Comparison of ENCODE assay signal across 12 mouse cellular contexts in the genomic region with DNA sequence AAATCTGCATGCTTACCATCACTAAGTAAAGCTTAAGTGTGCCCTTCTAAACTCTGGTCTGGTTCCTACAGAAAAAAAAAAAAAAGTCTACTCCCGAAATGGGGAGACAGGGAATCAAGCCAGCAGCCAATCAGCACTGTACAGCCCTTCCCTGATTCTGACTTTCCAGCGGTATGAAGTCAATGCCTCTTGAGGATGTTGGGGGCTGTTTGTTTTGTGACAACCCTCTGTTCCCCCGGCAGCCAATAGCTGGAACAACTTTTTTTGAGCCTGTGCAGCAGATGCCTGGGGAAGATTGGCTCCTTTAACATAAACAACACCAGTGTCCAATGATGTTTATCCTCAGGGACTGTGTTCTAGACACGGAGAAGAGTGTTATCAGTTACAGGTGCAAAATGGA.
DNase-seq lines count a peak whose midpoint lies in the region; ATAC-seq and TF ChIP-seq lines count a peak whose summit lies in the region.
"Had no signal": no experiment of that assay in that cellular context is flagged by ENCODE, and none has a peak within 500 bp of the region (broad histone marks: within the 10 kb centered on the region; RNA-seq: fewer than 3 reads in every experiment).

No protein-coding gene starts in this region.

- no peaks in the 10 kb centered on the region for H3K9me3 ChIP-seq in hindbrain, postnatal 0 days (ENCODE audit: low read length)
- H3K9me3 ChIP-seq in hindbrain, embryonic 10.5 days: no peaks in the 10 kb centered on the region
- H3K9me3 ChIP-seq in embryonic facial prominence, embryonic 15.5 days (replicated peaks): no peaks in the 10 kb centered on the region
- no peaks in the 10 kb centered on the region for H3K9me3 ChIP-seq in heart, embryonic 14.5 days (ENCODE audit: control insufficient read depth, low read length)
- H3K9me3 ChIP-seq in lung, embryonic 16.5 days (ENCODE audit: control insufficient read depth, low read length): no peaks in the 10 kb centered on the region
- H3K9me3 ChIP-seq in forebrain, embryonic 16.5 days (ENCODE audit: control insufficient read depth, low read length): no peaks in the 10 kb centered on the region
- H3K9me3 ChIP-seq: intestine, embryonic 15.5 days had no signal

- H3K4me3 ChIP-seq in hindbrain, postnatal 0 days (ENCODE audit: low read length): no peak overlapping the region
- no peak overlapping the region for H3K4me3 ChIP-seq in hindbrain, embryonic 10.5 days
- no peak overlapping the region for H3K4me3 ChIP-seq in embryonic facial prominence, embryonic 15.5 days (replicated peaks)
- peak overlapping the region; percentile 6 to 20; a peak in 2 of 4 replicates for H3K4me3 ChIP-seq in heart, embryonic 14.5 days (ENCODE audit: control insufficient read depth in 1 of 2, insufficient read depth in 1 of 2, low read depth in 1 of 2, low read length in 2 of 2)
- peak overlapping the region; percentile 22 for H3K4me3 ChIP-seq in lung, embryonic 16.5 days (ENCODE audit: low read length)
- H3K4me3 ChIP-seq in forebrain, embryonic 16.5 days (replicated peaks; ENCODE audit: low read length): no peak overlapping the region
- H3K4me3 ChIP-seq: erythroblast, embryonic 14.5 days; intestine, embryonic 15.5 days had no signal

- no peak for TF ChIP-seq CTCF in hindbrain, postnatal 0 days (IDR thresholded peaks at IDR 0.05; ENCODE audit: low read depth)

- DNase-seq in hindbrain, postnatal 0 days (ENCODE audit: low spot score): no peak
- DNase-seq in hindbrain, embryonic 10.5 days (ENCODE audit: low spot score): no peak
- DNase-seq in cerebellum, postnatal 14 days: no peak
- no peak for DNase-seq in frontal cortex, postnatal 25 days (ENCODE audit: low spot score in 2 of 2)

- H3K9ac ChIP-seq in hindbrain, postnatal 0 days (replicated peaks; ENCODE audit: low read length): no peak overlapping the region
- no peak overlapping the region for H3K9ac ChIP-seq in embryonic facial prominence, embryonic 15.5 days
- H3K9ac ChIP-seq in heart, embryonic 14.5 days (ENCODE audit: low read length): no peak overlapping the region
- H3K9ac ChIP-seq in lung, embryonic 16.5 days (ENCODE audit: low read length): no peak overlapping the region
- H3K9ac ChIP-seq in forebrain, embryonic 16.5 days (replicated peaks; ENCODE audit: low read depth, low read length): no peak overlapping the region
- H3K9ac ChIP-seq: intestine, embryonic 15.5 days had no signal

- H3K27ac ChIP-seq in hindbrain, postnatal 0 days: no peak overlapping the region
- H3K27ac ChIP-seq in hindbrain, embryonic 10.5 days: no peak overlapping the region
- H3K27ac ChIP-seq in embryonic facial prominence, embryonic 15.5 days (replicated peaks): 0 out of 2 replicates have a peak overlapping the region, but pooled peaks have one; percentile 1
- H3K27ac ChIP-seq in heart, embryonic 14.5 days (replicated peaks in 1 of 2; ENCODE audit: control insufficient read depth in 1 of 2, insufficient read depth in 1 of 2, low read depth in 2 of 2, low read length in 2 of 2): no peak overlapping the region; a peak in 1 of 4 replicates
- no peak overlapping the region for H3K27ac ChIP-seq in lung, embryonic 16.5 days (ENCODE audit: low read length)
- no peak overlapping the region for H3K27ac ChIP-seq in forebrain, embryonic 16.5 days (ENCODE audit: low read length)
- H3K27ac ChIP-seq: intestine, embryonic 15.5 days; macrophage had no signal

- H3K4me2 ChIP-seq in hindbrain, postnatal 0 days (ENCODE audit: low read depth, low read length): peak overlapping the region; percentile 22
- H3K4me2 ChIP-seq in embryonic facial prominence, embryonic 15.5 days (replicated peaks): no peak overlapping the region
- H3K4me2 ChIP-seq in heart, embryonic 14.5 days (ENCODE audit: low read length): peak overlapping the region; percentile 65
- peak overlapping the region; percentile 47 for H3K4me2 ChIP-seq in lung, embryonic 16.5 days (ENCODE audit: low read depth, low read length)
- H3K4me2 ChIP-seq in forebrain, embryonic 16.5 days (ENCODE audit: low read length): no peak overlapping the region
- H3K4me2 ChIP-seq: intestine, embryonic 15.5 days had no signal

- 60% methylated on average over 4 of the region's 4 CpGs for WGBS in hindbrain, postnatal 0 days
- WGBS in hindbrain, embryonic 10.5 days: 71% methylated on average over 4 of the region's 4 CpGs
- 31% methylated on average over 4 of the region's 4 CpGs for WGBS in embryonic facial prominence, embryonic 15.5 days
- WGBS in heart, embryonic 14.5 days: 26% methylated on average over 4 of the region's 4 CpGs
- whole genome bisulfite sequencing in lung, embryonic 16.5 days: 15% methylated on average over 4 of the region's 4 CpGs
- 80% methylated on average over 4 of the region's 4 CpGs for WGBS in forebrain, embryonic 16.5 days

- H3K4me1 ChIP-seq in hindbrain, postnatal 0 days (ENCODE audit: insufficient read depth, low read length): no peaks in the 10 kb centered on the region
- H3K4me1 ChIP-seq in hindbrain, embryonic 10.5 days (replicated peaks): peaks cover 3% of the 10 kb centered on the region; the same call in 1 of the 2 replicates
- 0 out of 2 replicates have a peak, but pooled peaks cover 6% of the 10 kb centered on the region for H3K4me1 ChIP-seq in embryonic facial prominence, embryonic 15.5 days
- peaks cover 10 to 16% of the 10 kb centered on the region in 2 experiments for H3K4me1 ChIP-seq in heart, embryonic 14.5 days (ENCODE audit: control insufficient read depth in 2 of 2, insufficient read depth in 2 of 2, low read length in 2 of 2)
- peaks cover 12% of the 10 kb centered on the region for H3K4me1 ChIP-seq in lung, embryonic 16.5 days (replicated peaks; ENCODE audit: control insufficient read depth, insufficient read depth, low read length)
- H3K4me1 ChIP-seq in forebrain, embryonic 16.5 days (replicated peaks; ENCODE audit: control insufficient read depth, insufficient read depth, low read length): no peaks in the 10 kb centered on the region

- no peaks in the 10 kb centered on the region for H3K27me3 ChIP-seq in hindbrain, postnatal 0 days (ENCODE audit: insufficient read depth, low read length)
- H3K27me3 ChIP-seq in hindbrain, embryonic 10.5 days (ENCODE audit: insufficient read depth, poor library complexity, severe bottlenecking): no peaks in the 10 kb centered on the region
- H3K27me3 ChIP-seq in embryonic facial prominence, embryonic 15.5 days: no peaks in the 10 kb centered on the region
- H3K27me3 ChIP-seq in heart, embryonic 14.5 days (ENCODE audit: control insufficient read depth, insufficient read depth, low read length): no peaks in the 10 kb centered on the region
- H3K27me3 ChIP-seq in lung, embryonic 16.5 days (ENCODE audit: control insufficient read depth, insufficient read depth, low read depth, low read length): no peaks in the 10 kb centered on the region
- no peaks in the 10 kb centered on the region for H3K27me3 ChIP-seq in forebrain, embryonic 16.5 days (replicated peaks; ENCODE audit: control insufficient read depth, insufficient read depth, low read length)
- H3K27me3 ChIP-seq: intestine, embryonic 15.5 days had no signal

- no peak for ATAC-seq in hindbrain, postnatal 0 days
- no peak for ATAC-seq in embryonic facial prominence, embryonic 15.5 days (ENCODE audit: insufficient number of reproducible peaks, low FRiP score, low TSS enrichment, low read depth)
- ATAC-seq in heart, embryonic 14.5 days (ENCODE audit: insufficient number of reproducible peaks, insufficient read depth, low FRiP score, low read depth): no peak
- peak; percentile 46; the same call in 1 of the 2 replicates for ATAC-seq in lung, embryonic 16.5 days (ENCODE audit: low read depth)
- no peak for ATAC-seq in forebrain, embryonic 16.5 days
- ATAC-seq: CD4-positive, CD25-positive, alpha-beta regulatory T cell, adult 4 months; intestine, embryonic 15.5 days had no signal

- H3K36me3 ChIP-seq in hindbrain, postnatal 0 days (ENCODE audit: insufficient read depth, low read length): no peaks in the 10 kb centered on the region
- no peaks in the 10 kb centered on the region for H3K36me3 ChIP-seq in hindbrain, embryonic 10.5 days
- H3K36me3 ChIP-seq in embryonic facial prominence, embryonic 15.5 days: no peaks in the 10 kb centered on the region
- H3K36me3 ChIP-seq in heart, embryonic 14.5 days (ENCODE audit: control insufficient read depth, insufficient read depth, low read length): no peaks in the 10 kb centered on the region
- H3K36me3 ChIP-seq in lung, embryonic 16.5 days (ENCODE audit: control insufficient read depth, insufficient read depth, low read length): no peaks in the 10 kb centered on the region
- no peaks in the 10 kb centered on the region for H3K36me3 ChIP-seq in forebrain, embryonic 16.5 days (ENCODE audit: control insufficient read depth, insufficient read depth)
- H3K36me3 ChIP-seq: intestine, embryonic 15.5 days had no signal

Comparison
In these comparisons a context has a peak if more than half of its experiments do, and no peak if none do; other contexts are left out.
1. H3K4me2 ChIP-seq: peak in hindbrain, postnatal 0 days (single experiment), heart, embryonic 14.5 days (single experiment) and lung, embryonic 16.5 days (single experiment); none in embryonic facial prominence, embryonic 15.5 days (single experiment) and forebrain, embryonic 16.5 days (single experiment).
2. H3K4me3 ChIP-seq: peak in heart, embryonic 14.5 days (2 of 2) and lung, embryonic 16.5 days (single experiment); none in hindbrain, postnatal 0 days (single experiment), hindbrain, embryonic 10.5 days (single experiment), embryonic facial prominence, embryonic 15.5 days (single experiment) and forebrain, embryonic 16.5 days (single experiment).